Mouse (Mus musculus) testis, adult 2 months (tissue): ENCODE data around the gene Ccdc12.

ENCODE experiments used
- CTCF ChIP-seq: fragments of 200-500 bp; IDR thresholded peaks from 2 replicates; pipeline ENCODE4 v1.5.1; 2012; ENCODE audit warnings: low read depth, mild to moderate bottlenecking, inconsistent platforms, low read length, moderate library complexity; ENCODE audit not compliant: control insufficient read depth, insufficient read depth, insufficient replicate concordance
- POLR2A ChIP-seq: fragments of 200-500 bp; IDR thresholded peaks from 2 replicates; pipeline ENCODE4 v1.6.1; 2012; ENCODE audit warnings: low read depth, mild to moderate bottlenecking, inconsistent platforms, low read length, moderate library complexity; ENCODE audit not compliant: control insufficient read depth

DNA sequence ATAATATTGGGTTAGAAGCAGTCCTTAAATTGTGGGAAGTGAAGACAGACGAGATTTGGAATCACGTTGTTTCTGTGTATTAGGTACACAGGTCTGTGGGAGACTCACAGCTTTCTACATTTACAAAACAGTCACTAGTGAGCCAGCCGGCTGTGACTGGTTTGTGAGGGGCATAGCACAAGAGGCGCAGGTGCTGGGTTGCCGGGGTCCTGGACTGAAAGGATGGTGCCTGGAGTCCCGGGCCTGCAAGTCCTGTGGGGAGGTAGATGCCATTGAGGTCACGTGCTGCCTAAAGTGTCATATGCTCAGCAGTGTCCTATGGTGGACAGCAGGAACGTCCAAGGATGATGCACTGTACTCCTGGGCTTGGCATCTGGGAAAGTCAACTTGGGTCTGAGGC is 10.1 kb downstream of the Ccdc12 start:
- TF ChIP-seq CTCF (no peak), POLR2A (no peak)
